Mouse (Mus musculus): ENCODE measurements around the gene Myct1.
A peak's percentile ranks its signal among the peaks of the same experiment; 100 is the strongest.

Myct1 gene

DNA sequence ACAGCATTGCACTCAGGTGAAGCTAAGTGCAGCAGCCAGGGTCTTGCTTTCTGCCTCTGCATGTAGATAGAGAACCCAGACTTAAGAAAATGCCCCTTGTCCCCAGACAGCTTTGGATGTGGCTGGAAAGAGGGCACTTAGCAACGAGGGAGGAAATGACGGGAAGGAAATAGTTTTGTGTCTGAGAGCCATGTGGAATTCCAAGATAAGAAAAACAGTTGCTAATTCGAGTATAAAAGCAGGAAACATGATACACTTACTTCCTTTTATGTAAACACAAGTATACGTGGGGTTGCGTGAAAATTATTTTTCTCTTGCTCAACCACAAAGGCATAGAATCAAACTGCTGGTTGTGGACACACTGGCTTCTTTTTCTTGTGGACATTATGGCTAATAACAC lies at the start of gene Myct1:
Myct1 (plus strand) TSS at position 312 of the 400 bp plus-strand sequence.
- DNase-seq (ENCODE audit: low read depth, low spot score) = no peak

DNA sequence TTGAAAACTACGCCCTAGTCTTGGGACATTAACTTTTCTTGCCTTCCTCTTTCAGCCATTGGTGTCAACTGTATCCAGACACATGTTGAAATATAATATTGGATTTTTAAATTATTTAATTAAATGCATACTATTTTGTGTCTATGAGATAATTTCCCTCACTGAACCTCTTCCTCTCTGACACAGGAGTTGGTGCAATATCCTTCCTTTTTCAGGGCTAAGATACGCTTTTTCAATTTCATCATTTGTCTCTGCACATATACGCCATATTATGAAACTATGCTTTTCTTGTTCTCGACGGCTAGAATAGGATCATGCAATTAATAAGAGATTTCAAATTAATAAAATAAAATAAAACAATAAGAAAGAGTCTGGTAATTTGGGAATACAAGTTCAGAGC lies 47.1 kb upstream of the Myct1 start:
- no peak for DNase-seq (ENCODE audit: low read depth, low spot score)

DNA sequence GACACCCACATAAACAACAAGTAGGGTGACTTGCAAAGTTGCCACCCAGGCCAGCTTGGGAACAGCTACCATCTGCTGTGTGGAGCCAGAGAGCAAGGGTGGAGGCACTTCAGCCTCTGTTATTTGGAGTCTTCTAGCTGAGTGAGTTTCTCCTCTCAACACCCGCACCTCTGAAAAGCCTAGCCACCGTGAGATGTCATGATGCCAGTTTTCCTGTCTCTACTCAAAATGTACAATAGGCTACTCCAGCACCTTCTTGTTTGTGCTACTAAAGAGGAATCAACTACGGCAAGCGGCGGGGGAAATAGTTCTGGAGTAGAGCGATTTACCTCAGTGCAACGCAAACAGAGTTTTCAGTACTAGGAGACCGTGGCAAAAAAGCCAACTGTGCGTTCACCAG lies 45.8 kb upstream of the Myct1 start:
- no peak for DNase-seq (ENCODE audit: low read depth, low spot score)

DNA sequence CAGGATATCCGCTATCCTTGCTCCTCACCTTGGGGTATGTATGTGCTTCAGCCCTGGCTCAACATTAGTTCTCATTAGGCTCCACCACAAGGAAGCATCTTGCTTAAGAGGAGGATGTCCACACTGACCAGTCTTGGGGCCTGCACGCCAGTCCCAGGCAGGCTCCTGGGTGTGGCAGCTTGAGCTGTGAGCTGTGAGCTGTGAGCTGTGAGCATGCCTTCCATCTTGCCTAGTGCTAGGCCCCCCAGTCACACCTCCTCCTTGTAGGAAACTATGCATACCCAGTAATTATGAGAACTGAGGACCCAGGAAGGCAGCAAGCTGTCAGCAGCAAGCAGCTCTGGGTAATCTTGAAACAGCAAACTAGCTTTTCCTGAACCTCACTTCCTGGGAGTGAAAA lies 44.9 kb upstream of the Myct1 start:
- DNase-seq (ENCODE audit: low read depth, low spot score) = no peak

DNA sequence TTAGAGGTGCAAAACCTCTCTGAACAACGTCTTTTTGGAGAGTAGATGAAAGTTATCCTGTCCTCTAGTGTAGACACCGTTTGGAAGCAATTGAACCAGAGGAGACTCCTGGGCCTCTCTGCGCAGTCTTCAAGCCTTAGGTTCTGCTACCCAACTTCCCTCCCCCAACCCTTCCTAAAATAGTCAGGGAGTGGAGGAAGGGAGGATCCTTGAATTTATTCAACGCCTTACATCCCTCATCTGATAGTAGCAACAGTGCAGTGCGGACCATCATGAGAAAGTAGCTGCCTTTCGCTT lies 43.8 kb upstream of the Myct1 start:
- DNase-seq (ENCODE audit: low read depth, low spot score) = no peak

DNA sequence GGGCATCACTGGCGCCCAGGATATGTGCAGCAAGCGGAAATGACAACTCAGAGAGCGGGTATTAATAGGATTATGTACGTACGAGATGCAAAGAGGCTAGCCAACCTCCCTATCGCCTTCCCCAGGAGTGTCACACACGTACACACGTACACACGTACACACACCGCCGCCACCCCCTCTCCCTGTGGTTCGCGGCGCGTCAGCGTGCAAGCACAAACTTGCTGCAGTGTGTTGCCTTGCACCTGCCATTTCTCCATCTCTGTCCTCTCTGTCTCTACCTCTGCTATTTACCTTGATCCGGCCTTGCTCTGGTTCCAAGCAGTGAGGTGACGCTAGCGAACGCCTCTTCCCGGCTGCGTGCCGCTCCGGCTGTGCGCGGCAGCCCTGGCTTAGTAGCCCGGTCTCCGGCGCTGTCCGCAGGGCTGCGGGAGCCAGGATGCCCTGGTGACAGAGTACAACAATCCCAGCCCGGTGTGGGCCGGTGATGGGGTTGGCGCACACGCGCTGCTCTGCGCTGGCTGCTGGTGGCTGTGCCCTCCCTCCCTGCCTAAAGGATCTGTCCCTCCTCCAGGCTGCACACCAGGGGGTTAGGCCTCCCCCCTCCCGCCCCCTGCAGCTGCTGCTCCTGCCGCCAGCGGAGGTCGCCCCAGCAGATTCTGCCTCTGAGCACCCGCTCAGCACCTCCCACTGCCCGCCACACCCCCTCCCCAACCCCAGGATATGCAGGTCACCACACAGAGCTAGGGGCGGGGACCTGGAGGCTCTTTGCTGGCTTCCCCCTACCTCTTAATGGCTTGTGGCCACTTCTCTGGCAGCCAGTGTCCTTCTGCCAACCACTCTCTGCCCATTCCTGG lies 43.2 kb upstream of the Myct1 start:
- peak; percentile 45 for DNase-seq (ENCODE audit: low read depth, low spot score)

DNA sequence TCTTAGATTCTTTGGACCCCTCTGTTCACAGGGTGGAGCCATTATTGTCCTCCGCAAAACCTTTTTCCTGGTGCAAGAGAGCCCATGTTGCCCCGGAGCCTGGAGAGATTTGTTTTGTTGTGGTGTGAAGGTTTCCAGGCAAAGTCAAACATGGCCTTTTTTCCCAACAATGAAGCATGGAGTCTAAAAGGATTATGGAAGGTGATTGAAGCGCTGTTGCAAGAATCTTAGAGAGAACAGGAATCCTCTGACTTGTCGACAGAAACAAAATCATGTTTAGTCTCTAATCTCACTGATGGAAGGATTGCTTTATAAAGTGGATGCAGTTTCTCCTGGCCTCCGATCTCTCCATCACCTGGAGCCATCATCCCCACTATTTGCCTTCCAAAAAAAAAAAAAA lies 42.2 kb upstream of the Myct1 start, which contains the start of gene Syne1:
Syne1 (minus strand) TSS at position 101 of the 400 bp plus-strand sequence.
- no peak for DNase-seq (ENCODE audit: low read depth, low spot score)

- no peak for DNase-seq (ENCODE audit: low read depth, low spot score)
Observed at GRCm38 (mm10) chr10:5554941-5555340, 38.6 kb upstream of the Myct1 start.

DNA sequence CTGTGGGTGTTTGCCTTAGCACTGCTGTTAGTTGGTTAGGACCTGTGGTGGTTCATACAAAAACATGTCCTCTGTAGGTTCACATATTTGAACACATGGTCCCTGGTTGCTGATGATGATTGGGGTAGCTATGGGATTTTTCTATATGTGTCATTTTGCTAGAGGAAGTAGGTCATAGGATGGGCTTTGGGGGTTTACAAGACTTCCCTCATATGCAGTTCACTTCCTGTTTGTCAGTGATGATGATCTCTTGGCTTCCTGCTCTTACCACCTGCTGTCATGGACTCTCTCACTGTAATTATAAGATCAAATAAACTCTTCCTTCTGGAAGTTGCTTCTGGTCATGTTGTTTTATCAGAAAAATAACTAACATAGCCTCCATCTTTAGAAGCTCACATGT lies 34.8 kb upstream of the Myct1 start:
- DNase-seq (ENCODE audit: low read depth, low spot score) = no peak

DNA sequence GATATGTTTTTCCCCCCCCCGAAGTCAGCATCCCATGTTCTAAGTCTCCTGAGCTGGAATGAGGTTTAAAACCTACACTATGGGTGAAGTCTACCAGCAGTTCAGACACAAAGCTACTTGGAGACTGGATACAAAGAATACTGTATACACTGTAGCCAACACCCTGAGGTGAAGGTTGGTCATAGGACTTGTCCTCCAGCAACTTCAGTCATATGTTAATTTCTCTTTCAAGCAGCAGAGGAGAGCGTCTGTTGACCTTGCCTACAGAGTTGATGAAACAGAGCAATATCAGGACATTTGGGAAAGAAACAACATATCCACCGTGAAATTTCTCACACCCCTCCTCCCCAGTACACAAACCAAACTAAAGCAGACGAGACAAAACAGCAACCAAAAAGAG lies 33.0 kb upstream of the Myct1 start:
- no peak for DNase-seq (ENCODE audit: low read depth, low spot score)

DNA sequence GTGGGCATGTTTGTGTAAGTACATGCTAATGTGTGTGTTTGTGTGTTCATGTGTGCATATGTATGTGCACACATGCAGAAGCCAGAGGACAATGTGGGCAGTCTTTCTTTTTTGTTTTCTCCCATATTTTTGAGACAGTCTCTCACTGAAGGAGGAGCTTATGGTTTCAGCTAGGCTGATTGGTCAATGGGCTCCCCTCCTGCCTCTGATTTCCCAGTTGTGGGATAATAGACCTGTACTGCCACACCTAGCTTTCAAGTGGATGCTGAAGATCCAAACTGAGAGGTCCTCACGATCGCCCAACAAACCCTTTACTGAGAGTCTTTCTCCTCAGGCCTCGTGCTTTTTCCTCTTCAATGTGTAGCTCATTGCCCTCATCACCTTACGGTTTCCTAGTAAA lies 31.9 kb upstream of the Myct1 start:
- no peak for DNase-seq (ENCODE audit: low read depth, low spot score)

GRCm38 (mm10) chr10:5568991-5569390 lies 24.6 kb upstream of the Myct1 start:
- DNase-seq (ENCODE audit: low read depth, low spot score) = no peak

DNA sequence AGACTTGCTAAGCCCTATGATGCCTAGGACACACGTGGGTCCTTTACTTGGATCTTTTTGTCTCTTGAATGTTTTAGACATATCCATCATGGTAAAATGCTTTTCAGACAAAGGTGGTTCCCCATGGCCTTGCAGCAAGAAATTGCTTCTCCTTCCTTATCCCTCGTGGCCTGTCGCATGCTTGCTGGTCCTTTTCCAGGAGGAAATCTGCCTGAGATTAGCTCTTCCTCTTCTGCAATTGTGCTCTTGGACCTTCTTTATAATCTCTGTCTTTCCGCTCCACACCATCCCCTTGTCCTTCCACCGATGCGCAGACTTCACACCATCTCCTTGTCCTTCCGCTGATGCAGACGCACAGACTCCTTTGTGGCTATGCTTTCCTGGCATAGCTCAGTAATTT lies 23.5 kb upstream of the Myct1 start:
- DNase-seq (ENCODE audit: low read depth, low spot score) = no peak

- no peak for DNase-seq (ENCODE audit: low read depth, low spot score)
Observed at GRCm38 (mm10) chr10:5571332-5571731, 22.2 kb upstream of the Myct1 start.

- DNase-seq (ENCODE audit: low read depth, low spot score) = no peak
Observed at GRCm38 (mm10) chr10:5573328-5573727, 20.2 kb upstream of the Myct1 start.

- DNase-seq (ENCODE audit: low read depth, low spot score) = no peak
Observed at GRCm38 (mm10) chr10:5591061-5591460, 2.5 kb upstream of the Myct1 start.

- DNase-seq (ENCODE audit: low read depth, low spot score) = no peak
Observed at GRCm38 (mm10) chr10:5591996-5592395, 1.6 kb upstream of the Myct1 start.

DNA sequence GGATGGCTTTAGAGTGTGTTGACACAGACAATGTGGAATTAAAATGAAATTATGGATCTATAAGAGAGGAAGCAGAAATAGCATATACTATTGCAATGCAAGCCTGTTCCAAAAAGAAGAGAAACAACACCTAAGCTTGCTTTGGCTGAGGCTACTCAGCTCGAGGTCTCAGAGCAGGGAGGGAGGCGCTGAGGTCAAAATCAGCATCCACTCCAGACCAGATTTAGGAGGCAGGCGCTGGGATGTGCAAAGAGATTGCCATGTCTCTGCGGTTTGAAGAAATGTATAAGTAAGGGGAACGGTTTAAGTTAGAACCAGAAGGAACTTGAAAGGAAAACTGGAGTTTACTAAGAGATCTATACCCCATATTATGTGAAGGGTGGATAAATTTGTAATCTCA lies 882 bp downstream of the Myct1 start:
- no peak for DNase-seq (ENCODE audit: low read depth, low spot score)

- DNase-seq (ENCODE audit: low read depth, low spot score) = no peak
Observed at GRCm38 (mm10) chr10:5596559-5596958, 3.0 kb downstream of the Myct1 start.

GRCm38 (mm10) chr10:5600123-5600522 lies 6.5 kb downstream of the Myct1 start:
- DNase-seq (ENCODE audit: low read depth, low spot score) = peak; percentile 79

DNA sequence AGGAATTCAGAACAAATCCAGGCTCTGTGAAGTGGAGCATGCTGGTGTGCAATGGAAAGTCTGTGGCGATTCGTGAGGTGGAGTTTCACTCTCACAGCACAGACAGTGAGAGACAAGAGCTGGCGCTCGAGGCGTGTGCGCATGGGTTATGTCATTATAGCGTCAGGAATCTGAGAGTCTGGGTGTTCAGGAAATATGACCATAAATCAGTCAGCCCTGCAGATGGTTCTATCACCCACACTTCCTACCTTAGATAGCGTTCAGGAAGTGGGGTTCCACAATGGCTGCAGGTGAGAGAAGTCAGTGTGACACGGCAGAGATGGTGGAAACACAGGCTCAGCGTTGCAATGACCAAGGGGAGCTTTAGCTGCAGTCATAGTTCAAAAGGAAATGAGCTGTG lies 9.9 kb downstream of the Myct1 start:
- DNase-seq (ENCODE audit: low read depth, low spot score) = no peak

DNA sequence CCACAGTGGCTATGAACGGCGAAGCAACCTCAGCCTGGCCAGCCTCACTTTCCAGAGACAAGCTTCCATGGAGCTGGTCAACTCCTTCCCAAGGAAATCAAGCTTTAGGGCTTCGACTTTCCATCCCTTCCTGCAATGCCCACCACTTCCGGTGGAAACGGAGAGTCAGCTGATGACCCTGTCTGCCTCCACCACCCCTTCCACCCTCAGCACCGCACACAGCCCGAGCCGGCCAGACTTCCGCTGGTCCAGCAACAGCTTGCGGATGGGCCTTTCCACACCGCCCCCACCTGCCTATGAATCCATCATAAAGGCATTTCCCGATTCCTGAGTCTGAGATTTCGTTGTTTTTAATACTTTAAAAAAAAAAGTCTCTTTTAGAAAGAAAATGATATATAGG lies 10.8 kb downstream of the Myct1 start:
- no peak for DNase-seq (ENCODE audit: low read depth, low spot score)

- no peak for DNase-seq (ENCODE audit: low read depth, low spot score)
Observed at GRCm38 (mm10) chr10:5608874-5609273, 15.3 kb downstream of the Myct1 start.

Data from forelimb bud, embryonic 11.5 days (tissue).